Mouse (Mus musculus) adrenal gland, adult 2 months (tissue): ENCODE measurements around the gene Rpl9-ps6. TPM values are rescaled to one million over a fixed set of nuclear protein-coding genes. Genes with fewer than 3 reads are reported as not detected.
"Not testable (repeated sequence)": the region's sequence is repeated elsewhere in the genome, so short reads cannot be mapped to it uniquely, and the experiment has no call there.

Experiments
- DNase-seq: peaks from one replicate; pipeline ENCODE4 v3.0.0; 2021
- polyA plus RNA-seq: library from polyadenylated mRNA; depleted of rRNA; stranded (reverse); fragments of >200 nt; gene quantifications from 2 replicates; pipeline ENCODE4 v1.2.3, GENCODE M21; 2012
- total RNA-seq, 2 experiments: library from RNA; stranded (reverse); gene quantifications; 2 replicates each; pipeline ENCODE4 v1.2.3; 2021

The Rpl9-ps6 gene
- total and polyA plus RNA-seq, 3 experiments = 0.38 to 51.6 (median 23.2) TPM

DNA sequence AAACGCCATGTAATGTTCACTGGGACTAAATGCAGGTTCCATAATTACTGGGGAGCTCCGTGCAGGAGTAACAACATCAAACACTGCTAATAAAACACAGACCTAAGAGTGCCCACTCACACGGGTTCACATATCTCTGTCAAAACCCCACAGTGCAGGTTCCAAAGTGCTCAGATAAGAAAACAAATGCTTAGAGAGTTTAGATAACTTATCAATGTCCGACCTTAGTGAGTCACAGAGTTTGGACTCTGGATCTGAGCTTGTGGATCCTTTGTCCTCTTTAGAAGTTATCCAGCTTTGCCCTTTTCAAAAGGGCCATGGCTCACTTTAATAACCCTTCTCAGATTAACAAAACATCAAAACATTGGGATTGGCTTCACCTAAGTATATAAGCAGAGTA lies 15.1 kb upstream of the Rpl9-ps6 start:
- DNase-seq = no peak

GRCm38 (mm10) chr19:32480791-32481442 lies 14.5 kb upstream of the Rpl9-ps6 start:
- DNase-seq = no peak

DNA sequence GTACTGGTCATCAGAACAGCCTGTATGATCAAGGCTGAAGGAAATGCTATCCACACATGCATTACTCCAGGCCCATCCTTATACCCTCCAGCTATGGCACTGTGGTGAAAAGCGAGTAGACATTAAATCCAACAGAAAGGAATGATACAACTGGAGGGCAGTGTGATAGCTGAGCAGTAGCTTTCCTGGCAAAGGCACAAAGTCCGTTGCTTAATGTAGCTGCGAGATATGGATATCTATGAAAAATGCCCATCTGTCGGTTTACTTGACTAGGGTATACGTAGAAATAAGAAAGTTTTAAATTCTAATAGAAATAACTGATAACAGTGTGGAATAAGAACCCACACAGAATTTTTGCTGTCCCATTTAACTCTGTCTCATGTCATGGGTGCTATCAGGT lies 13.9 kb upstream of the Rpl9-ps6 start:
- no peak for DNase-seq

GRCm38 (mm10) chr19:32476712-32477052 lies 10.3 kb upstream of the Rpl9-ps6 start:
- DNase-seq = no peak

GRCm38 (mm10) chr19:32476016-32476711 lies 9.8 kb upstream of the Rpl9-ps6 start:
- DNase-seq = no peak

DNA sequence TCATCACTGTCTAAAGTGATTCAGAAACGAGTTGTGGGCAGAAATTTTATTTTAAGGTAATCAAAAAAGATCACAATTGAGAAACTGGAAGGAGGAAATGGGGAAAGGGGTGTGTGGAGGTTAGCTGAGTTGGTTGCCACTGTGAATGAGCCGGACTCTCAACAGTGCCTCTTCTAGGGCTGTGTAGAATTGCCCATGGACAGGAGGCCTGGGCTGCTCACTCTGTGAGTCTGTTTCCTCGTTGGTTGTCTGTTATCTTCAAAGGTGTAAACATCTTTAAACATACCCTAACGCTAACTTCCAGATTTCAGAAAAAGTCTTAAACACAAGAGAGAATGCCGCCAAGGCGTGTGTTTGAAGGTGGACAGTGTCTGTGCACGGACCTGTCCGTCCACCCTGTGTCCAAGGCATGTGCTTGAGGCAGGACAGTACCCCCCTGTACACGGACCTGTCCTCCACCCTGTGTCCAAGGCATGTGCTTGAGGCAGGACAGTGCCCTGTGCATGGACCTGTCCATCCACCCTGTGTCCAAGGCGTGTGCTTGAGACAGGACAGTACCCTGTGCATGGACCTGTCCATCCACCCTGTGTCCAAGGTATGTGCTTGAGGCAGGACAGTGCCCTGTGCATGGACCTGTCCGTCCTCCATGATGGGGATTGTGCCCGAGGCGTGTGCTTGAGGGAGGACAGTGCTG lies 4.3 kb upstream of the Rpl9-ps6 start:
- DNase-seq = no peak

GRCm38 (mm10) chr19:32470059-32470497 lies 3.7 kb upstream of the Rpl9-ps6 start:
- peak; percentile 43 for DNase-seq

- DNase-seq = no peak
These were observed 947 bp upstream of the Rpl9-ps6 start for GRCm38 (mm10) chr19:32467325-32467724.

- DNase-seq = no peak
These were observed 1.1 kb downstream of the Rpl9-ps6 start for GRCm38 (mm10) chr19:32465228-32465627.

GRCm38 (mm10) chr19:32463037-32463436 lies 3.3 kb downstream of the Rpl9-ps6 start:
- DNase-seq = no peak

DNA sequence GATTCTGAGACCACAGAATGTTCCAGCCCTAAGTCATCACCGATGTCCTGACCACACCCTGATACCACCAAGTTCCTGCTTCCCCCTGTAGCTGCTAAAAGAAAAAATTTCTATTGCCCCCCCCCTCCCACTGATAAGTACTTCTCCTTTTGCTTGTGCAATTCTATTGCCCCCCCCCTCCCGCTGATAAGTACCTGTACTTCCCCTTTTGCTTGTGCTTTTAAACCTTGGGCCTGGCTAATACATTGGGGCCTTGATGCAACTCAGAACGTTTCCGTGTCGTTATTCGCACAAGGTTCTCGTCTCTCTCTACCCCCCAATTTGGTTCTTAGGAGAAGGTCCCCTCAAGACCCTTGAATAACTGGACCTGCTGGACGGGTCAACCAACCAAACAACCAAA lies 8.7 kb downstream of the Rpl9-ps6 start:
- not testable (repeated sequence) for DNase-seq

- no peak for DNase-seq
These were observed 9.6 kb downstream of the Rpl9-ps6 start for GRCm38 (mm10) chr19:32456744-32457143.

DNA sequence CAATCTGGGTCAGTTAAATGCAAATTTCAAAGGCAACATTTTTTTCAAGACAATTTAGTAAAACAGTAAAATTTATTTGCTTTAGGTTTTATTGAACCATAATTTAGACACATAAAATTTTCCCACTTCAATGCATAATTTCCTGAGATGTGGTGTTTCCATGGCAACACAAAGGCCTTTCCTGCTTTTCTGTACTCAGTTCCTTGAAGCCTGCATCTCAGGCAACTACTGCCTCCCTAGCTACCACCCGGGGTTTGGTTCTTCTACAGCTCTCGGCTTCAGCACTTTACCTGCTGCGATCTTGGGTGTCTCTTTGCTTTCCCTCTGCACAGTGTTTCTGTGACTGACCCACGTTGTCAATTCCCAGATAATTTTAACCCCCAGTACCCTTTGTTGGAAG lies 14.1 kb downstream of the Rpl9-ps6 start:
- DNase-seq = no peak

DNA sequence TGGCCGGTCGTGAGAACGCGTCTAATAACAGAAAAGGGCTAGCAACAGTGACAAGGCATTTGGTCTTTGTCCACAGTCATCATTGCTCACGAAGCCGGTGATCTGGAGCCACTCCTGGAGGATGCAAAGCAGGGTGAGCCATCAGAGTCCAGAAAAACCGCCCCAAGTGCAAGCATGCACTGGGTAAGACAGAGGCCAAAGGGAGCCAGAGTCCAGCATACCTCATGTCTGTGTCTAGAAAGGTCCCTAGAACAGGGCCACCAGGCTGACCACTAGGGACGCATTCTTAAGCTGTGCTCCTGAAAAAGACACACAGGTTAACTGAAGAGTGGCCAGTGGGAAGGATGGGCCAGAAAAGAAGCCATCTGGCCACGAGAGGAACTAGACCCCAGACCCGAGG lies 17.4 kb downstream of the Rpl9-ps6 start:
- peak; percentile 16 for DNase-seq

DNA sequence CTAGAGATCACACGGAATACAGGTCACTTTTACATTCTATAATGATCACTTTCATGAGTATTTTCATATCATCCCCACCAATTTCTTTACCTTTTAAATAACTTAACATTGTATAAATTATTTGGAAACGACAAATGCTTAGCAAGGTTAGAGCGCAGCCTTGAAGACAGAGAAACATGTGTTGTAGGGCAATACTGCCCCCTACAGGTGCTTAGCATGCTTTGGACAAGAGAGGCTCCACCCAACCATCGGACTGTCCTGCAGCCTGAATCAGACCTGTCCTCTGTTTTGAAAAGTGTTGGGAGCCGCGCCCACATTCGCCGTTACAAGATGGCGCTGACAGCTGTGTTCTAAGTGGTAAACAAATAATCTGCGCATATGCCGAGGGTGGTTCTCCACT lies 24.8 kb downstream of the Rpl9-ps6 start:
- peak; percentile 71 for DNase-seq

- DNase-seq = no peak
These were observed 27.0 kb downstream of the Rpl9-ps6 start for GRCm38 (mm10) chr19:32439356-32439755.

DNA sequence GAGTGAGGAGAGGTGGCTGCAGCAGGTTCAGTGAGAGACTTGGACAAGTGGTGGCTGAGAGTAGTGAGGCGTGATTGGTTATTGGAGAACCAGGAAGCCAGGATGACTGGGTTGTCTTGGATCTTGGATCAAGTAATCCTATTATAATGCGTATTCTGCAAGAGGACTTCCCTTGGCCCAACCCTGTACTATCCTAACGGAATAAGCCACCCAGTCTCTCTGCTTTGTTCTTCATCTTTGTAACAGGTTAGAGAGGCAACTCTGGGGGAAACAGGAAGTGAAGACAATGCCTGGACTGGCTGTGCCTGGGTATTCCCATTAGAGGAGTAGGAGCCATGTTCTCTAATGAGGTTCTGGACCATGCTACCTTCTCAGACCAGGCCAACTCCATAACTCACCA lies 40.5 kb downstream of the Rpl9-ps6 start:
- no peak for DNase-seq

DNA sequence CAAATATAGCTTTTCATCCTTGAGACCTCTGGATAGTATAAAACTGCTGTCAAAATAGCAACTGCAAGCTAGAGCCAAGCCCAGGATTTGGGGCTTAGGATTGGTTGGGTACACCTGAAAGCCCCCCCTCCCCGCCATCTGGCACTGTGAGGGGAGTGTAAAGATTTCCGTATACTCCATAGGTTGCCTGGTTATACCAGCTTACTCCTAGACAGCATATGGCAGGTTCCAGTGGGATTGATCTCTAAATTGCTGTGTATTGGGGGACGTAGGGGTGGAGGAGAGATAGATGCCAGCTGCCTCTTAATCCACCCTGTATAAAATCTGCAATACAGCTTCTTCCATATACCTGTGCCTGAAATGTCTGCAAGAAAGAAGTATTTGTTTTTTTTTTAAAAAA lies 41.7 kb downstream of the Rpl9-ps6 start:
- no peak for DNase-seq

DNA sequence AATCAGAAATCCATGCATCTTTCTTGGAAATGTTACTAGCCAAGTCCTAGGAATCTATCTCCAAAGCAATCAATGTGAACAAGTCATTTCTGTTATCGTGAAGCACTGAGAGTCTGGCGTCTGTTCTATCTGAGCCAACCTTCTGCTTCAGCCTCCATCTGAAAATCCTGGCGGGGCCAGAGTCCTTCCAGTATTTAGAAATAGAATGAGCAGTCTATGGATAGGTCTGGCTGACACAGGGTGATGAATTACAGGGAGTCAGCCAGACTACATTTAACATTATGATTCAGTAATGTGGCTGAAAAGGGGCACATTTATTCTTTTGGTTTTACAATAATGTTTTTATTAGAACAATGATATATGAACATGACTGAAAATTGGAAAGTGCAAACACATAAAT lies 47.3 kb downstream of the Rpl9-ps6 start:
- DNase-seq = peak; percentile 51

GRCm38 (mm10) chr19:32416692-32417317 lies 49.6 kb downstream of the Rpl9-ps6 start:
- DNase-seq = peak; percentile 69
